Mouse (Mus musculus) hematopoietic stem cell, adult 5-6 weeks (primary cell): ENCODE data around the gene Rora. TPM values are rescaled to one million over a fixed set of nuclear protein-coding genes. Genes with fewer than 3 reads are reported as not detected.

Experiments used
- ATAC-seq, 2 experiments: fragments of 125-278 bp in 1 of 2; replicated peaks in 1 of 2; 2 replicates each; pipeline ENCODE4 v1.8.0; 2016 to 2017; ENCODE audit warnings: inconsistent platforms in 2 of 2, mild to moderate bottlenecking in 2 of 2, moderate number of reproducible peaks in 2 of 2, low read depth in 1 of 2, moderate TSS enrichment in 1 of 2; ENCODE audit not compliant: low FRiP score in 2 of 2, poor library complexity in 2 of 2, severe bottlenecking in 2 of 2, insufficient read depth in 1 of 2, low TSS enrichment in 1 of 2
- total RNA-seq: library from RNA; stranded (forward); fragments of 172-1452, 232-1000 nt; gene quantifications from 2 replicates; pipeline ENCODE4 v1.2.3, GENCODE M21; 2017

The Rora gene
- total RNA-seq, 1 experiment from 2014 or later: 11.0 TPM

- ATAC-seq: no peak
These were observed 173.9 kb downstream of the Rora start for GRCm38 (mm10) chr9:68827441-68827840.

DNA sequence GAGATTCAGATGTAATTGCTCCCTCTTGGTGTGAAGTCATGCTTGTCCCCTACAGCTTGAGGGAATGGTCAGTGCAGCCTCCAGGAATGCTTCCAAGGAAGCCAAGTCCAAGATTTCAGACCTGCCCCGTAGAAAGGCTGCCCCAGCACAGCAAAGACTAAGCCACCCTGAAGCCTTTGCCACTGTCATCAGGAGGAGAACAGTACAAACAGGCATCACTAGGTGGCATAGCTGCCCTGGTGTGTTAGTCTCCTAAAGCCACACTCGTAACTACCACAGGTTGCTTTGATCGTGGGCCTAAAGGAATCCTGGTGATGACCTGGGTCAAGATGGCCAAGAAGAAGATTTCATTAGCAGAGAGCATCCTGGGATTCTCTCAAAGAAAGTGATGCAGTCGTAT is 176.3 kb downstream of the Rora start:
- peak; percentile 65 to 72; a peak in 3 of 4 replicates for ATAC-seq

DNA sequence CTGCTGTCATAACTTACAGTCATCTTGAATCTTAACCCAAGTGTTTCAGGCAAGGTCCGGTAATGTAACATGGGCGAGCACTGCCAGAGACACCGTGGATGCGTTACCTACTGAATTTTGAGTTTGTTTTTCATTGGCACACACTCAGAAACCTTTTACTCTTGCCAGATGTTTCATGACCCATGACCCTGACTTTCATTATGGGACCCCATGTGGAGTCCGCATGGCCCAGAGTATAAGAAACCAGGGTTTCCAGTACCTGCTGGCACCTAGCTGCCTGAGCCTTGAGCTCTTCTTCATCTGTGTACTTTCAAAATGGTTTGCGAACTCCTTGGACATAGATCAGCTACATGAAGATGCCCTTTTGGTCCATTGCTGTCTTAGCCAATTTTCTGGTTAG is 179.7 kb downstream of the Rora start:
- no peak for ATAC-seq

DNA sequence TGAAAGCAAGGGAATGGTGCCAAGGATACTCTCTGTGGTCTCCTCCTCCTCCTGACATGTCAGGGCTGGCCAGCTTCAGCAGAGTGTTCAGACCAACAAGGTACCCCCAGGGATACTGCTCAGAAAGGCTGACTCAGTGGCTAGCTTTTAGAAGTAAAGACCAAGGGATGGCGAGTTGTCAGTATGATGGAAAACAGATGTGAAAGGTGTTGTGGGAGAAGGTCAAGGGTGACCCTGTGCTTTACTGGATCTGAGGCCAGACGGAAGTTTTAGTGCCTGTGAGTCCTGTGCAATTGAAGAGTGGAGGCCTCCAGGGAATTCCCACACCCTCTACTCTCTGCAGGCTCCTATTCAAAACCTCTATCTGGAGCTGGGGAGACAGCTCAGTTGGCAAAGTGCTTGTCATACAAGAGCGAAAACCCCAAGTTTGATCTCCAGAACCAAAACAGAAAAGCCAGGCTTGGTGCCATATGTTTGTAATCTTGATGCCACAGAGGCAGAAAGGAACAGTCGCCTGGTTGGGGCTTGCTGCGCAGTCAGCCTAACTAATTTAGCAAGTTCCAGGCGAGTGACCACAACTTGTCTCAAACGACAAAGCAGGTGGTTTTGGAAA is 181.6 kb downstream of the Rora start:
- ATAC-seq: no peak

GRCm38 (mm10) chr9:68842134-68842892 is 188.7 kb downstream of the Rora start:
- ATAC-seq: no peak

DNA sequence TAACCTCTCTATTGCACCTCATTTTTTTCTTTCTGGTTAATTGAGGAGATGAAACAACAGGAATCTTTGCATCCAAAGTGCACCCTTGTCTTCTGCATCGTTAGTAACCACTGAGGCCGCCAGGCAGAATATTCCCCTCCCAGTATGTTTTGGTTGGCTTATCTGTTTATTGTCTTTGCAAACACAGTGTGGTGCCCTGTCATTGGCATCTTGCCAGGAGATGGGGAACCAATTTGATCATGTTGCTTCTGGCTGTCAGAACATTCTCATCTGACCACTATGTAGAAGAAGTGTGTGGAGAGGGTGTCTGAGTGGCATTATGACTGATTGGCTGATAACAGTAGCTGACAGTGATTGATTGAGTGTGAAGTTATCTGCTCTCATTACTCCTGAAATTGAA is 192.0 kb downstream of the Rora start:
- ATAC-seq: no peak

GRCm38 (mm10) chr9:68850321-68850720 is 196.7 kb downstream of the Rora start:
- ATAC-seq: no peak

DNA sequence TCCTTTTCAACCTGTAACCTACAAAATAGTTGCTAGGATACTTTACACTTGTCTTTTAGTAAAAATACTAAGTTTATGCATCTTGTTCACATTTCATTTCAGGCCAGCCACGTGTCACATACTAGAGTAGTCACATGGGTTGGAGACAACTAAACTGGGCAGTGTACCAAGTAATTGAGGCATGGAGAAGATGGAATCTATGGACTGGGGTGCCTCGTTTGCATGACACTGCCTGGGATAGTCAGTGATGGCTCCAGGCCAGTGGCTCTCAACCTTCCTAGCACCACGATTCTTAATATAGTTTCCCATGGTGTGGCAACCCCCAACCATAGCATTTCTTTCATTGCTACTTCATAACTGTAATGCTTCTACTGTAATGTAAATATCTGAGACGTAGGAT is 198.6 kb downstream of the Rora start:
- ATAC-seq: no peak

GRCm38 (mm10) chr9:68852934-68853333 is 199.3 kb downstream of the Rora start:
- no peak for ATAC-seq

- ATAC-seq: no peak
These were observed 205.9 kb downstream of the Rora start for GRCm38 (mm10) chr9:68859500-68859899.

DNA sequence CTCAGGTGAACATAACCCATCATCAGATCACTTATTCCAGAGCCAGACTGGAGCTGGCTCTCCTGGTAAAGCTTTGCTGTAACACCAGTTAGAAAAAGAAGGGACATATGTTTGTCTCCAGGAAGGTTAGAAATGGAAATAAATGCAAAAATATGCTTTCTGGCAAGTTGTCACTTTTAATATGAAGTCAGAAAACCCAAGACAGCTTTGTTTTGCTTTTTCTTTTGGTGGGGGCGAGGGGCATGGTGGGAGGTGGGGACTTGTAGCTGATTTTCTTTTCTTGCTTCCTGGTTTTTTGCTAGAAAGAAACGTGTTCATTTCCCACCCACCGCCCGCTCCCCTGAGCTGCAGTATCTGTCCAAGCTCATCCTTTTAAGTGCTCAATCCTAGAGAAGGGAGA is 212.7 kb downstream of the Rora start:
- no peak for ATAC-seq

GRCm38 (mm10) chr9:68873838-68874237 is 220.3 kb downstream of the Rora start:
- ATAC-seq: no peak

DNA sequence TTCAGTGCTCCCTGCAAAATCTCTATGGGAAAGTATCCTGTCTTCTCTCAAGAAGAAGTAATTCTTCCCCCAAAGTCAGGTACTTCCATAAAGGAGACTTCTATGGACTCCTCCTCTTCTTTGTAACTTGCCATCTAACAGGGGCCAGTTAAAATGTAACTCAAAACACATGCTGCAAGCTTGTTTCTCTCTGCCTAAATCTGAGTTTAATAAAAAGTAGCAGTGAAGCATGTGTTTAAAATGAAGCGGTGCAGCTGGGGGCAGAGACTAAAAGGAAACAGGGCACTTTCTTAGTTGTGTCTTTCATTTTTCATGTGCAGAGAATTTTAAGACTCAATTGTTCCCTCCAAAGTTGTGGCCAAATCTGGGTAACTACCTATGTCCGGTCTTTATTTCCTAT is 221.0 kb downstream of the Rora start:
- ATAC-seq: no peak

GRCm38 (mm10) chr9:68875791-68876190 is 222.2 kb downstream of the Rora start:
- no peak for ATAC-seq

- peak; percentile 45 to 69; a peak in 3 of 4 replicates for ATAC-seq
These were observed 222.7 kb downstream of the Rora start for GRCm38 (mm10) chr9:68876289-68876688.

DNA sequence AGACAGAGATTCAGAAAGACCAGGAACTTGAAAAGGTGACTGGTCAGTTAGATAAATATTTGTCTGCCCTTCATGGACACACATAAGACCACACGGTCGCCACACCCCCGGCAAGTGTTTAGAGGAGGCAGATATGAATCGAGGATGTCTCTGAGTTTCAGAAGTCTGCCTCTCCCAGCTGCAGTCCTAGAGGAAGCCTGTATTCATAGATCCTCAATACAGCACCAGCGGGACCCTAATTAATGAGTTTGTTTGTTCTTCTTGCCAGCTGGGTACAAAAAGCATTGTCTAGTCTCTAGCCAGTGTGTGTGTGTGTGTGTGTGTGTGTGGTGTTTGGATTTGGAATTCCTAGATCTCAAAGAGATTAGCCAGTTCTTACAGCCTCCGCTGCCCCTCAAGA is 228.3 kb downstream of the Rora start:
- no peak for ATAC-seq

DNA sequence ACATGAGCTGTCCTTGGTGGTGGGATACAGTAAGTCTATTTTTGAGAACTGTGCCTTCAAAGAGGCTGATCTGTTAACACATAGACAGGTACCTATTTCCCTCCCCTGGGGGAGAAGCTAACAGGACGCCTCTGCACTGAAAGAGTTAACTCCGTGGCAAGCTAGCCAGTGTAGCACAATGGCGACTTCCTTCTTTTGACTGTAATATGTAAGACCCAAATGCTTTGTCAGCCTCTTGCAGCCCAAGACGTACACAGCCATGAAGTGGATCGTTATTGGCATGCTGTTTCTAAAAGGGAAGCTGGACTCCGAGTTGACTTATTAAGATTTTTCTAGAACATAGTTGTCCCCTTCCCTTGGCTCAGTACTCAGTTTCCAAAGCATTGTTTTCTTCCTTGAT is 229.4 kb downstream of the Rora start:
- ATAC-seq: peak; percentile 43 to 45; a peak in 1 of 4 replicates

DNA sequence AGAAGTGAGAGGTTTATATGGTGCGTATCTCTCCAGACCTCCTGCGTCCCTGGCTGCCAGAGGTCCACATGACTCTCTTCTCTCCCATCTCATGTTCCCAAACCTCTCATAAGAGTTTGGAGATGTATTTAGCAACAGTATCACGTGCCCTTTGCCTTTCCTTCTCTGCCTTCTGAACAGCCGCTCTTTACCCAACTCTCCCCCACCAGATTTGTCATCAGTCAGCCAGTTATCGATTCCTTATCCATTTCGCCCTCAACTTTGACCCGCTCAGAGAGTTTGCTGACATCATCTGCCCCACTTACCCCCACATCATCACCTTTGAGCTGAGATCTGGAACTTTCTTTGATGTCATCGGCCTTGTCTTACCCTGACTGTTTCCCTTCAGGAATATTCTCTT is 230.1 kb downstream of the Rora start:
- no peak for ATAC-seq

- peak; percentile 40 to 51 for ATAC-seq
These were observed 231.0 kb downstream of the Rora start for GRCm38 (mm10) chr9:68884451-68885035.
